Mouse (Mus musculus) megakaryocyte, embryonic 14.5 days (primary cell): ENCODE data around the gene Mrm3.

ENCODE experiments used
- FLI1 ChIP-seq: IDR thresholded peaks from 2 replicates; pipeline ENCODE4 v1.6.1; 2012; ENCODE audit warnings: low read length, inconsistent platforms, mixed read lengths
- GATA1 ChIP-seq: IDR thresholded peaks from 3 replicates; pipeline ENCODE4 v1.6.1; 2012; ENCODE audit warnings: mixed read lengths, low read length, inconsistent platforms, borderline replicate concordance

DNA sequence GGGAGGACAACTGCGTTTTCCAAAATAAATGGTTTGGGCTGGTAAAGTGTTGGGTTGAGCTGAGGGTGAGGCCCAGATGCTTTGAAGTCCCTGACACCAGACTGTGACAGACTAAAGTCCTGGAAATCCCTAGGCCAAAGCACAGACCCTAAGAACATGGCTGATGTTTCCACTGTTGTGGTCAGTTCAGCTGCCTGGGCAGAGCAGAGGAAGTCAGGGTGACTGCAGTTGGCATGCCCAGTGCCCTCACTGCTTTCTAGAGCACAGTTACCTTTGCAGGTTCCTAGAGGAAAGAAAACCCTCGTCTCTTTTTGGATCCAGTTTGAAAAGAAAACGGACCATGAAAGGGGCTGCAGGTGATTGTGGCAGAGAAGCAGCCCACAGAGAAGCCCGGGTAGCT, 13.9 kb downstream of the Mrm3 start:
- TF ChIP-seq GATA1 (no peak), FLI1 (no peak)
